Comparison of ENCODE assay signal across 7 mouse cellular contexts in genomic region chr6:11925496-11926041, GRCm38 (mm10). TPM values are rescaled to one million over a fixed set of nuclear protein-coding genes. Genes with fewer than 3 reads are reported as not detected.
DNase-seq lines count a peak whose midpoint lies in the region; ATAC-seq lines count a peak whose summit lies in the region.

No protein-coding gene starts in this region.

- H3K9ac ChIP-seq in intestine, embryonic 14.5 days (ENCODE audit: low read length) = peak overlapping the region; percentile 98

- intact Hi-C loops in gastrocnemius, postnatal 14 days (cut with DNase I; ENCODE audit: low total_unique reads) = no loop called here
- intact Hi-C loops in left cerebral cortex, postnatal 14 days (cut with DNase I) = no loop called here

- H3K4me2 ChIP-seq in intestine, embryonic 14.5 days (ENCODE audit: low read length) = peak overlapping the region; percentile 78

- peak overlapping the region; percentile 98 for H3K27ac ChIP-seq in intestine, embryonic 14.5 days (ENCODE audit: low read depth)

- no peaks in the 10 kb centered on the region for H3K9me3 ChIP-seq in intestine, embryonic 14.5 days (ENCODE audit: control insufficient read depth, low read length)

- peaks cover 12% of the 10 kb centered on the region for H3K4me1 ChIP-seq in intestine, embryonic 14.5 days (replicated peaks; ENCODE audit: control insufficient read depth, insufficient read depth, low read length)

- peaks cover 17% of the 10 kb centered on the region; the same call in 1 of the 2 replicates for H3K36me3 ChIP-seq in intestine, embryonic 14.5 days (ENCODE audit: control insufficient read depth, insufficient read depth, low read length)

- peak; percentile 91 to 96 for DNase-seq in adrenal gland, adult (ENCODE audit: inconsistent age in 2 of 2, low spot score in 1 of 2)
- peak; percentile 90 for DNase-seq in embryo, embryonic 10 days (ENCODE audit: low spot score)
- peak; percentile 90 for DNase-seq in gastrocnemius, postnatal 14 days
- peak; percentile 89 for DNase-seq in intestine, embryonic 14.5 days (ENCODE audit: low spot score)
- peak; percentile 92 for DNase-seq in left cerebral cortex, postnatal 14 days (ENCODE audit: low spot score in 2 of 2)
- peak; percentile 92 for DNase-seq in mesoderm, embryonic 11.5 days (ENCODE audit: low read depth, low spot score)
- DNase-seq in skeletal muscle tissue, adult 2 months (ENCODE audit: low read depth, low spot score) = peak; percentile 86

- peak; percentile 95 for ATAC-seq in intestine, embryonic 14.5 days (replicated peaks; ENCODE audit: low FRiP score, low TSS enrichment, low read depth)

- under 1% methylated on average over 20 of the region's 20 CpGs for WGBS in intestine, embryonic 14.5 days

- H3K4me3 ChIP-seq in intestine, embryonic 14.5 days (ENCODE audit: low read depth, low read length) = peak overlapping the region; percentile 92

- H3K27me3 ChIP-seq in intestine, embryonic 14.5 days (replicated peaks; ENCODE audit: control insufficient read depth, insufficient read depth, low read length) = no peaks in the 10 kb centered on the region

RNA-seq across cellular contexts. Expression of gene Phf14, which starts 18.0 kb away (rescaled TPM):
- 10 to 100 TPM; 24.6 to 25.9 TPM for total RNA-seq in gastrocnemius, postnatal 14 days (2021)
- 71.1 and 73.5 TPM in 2 replicates for polyA plus RNA-seq in intestine, embryonic 14.5 days (2014; fragmentation: Nextera tagmentation; extraction: Ambion mirVana)
- total RNA-seq in left cerebral cortex, postnatal 14 days (2021) = 100 to 1,000 TPM; 113 to 114 TPM

RNA-seq across cellular contexts. Expression of gene Ndufa4, which starts 18.3 kb away (rescaled TPM):
- 1,000 to 10,000 TPM; 1,137 to 1,327 TPM for total RNA-seq in gastrocnemius, postnatal 14 days (2021)
- polyA plus RNA-seq in intestine, embryonic 14.5 days (2014; fragmentation: Nextera tagmentation; extraction: Ambion mirVana) = 1,066 and 1,132 TPM in 2 replicates
- 100 to 1,000 TPM; 873 to 899 TPM for total RNA-seq in left cerebral cortex, postnatal 14 days (2021)

Comparison
In these comparisons a context has a peak if more than half of its experiments do, and no peak if none do; other contexts are left out.
1. Peak in every context shown above with its lines: DNase-seq, ATAC-seq, H3K4me3 ChIP-seq and H3K27ac ChIP-seq.
2. RNA of gene Phf14, which starts 18.0 kb away (total RNA-seq): 113 to 114 TPM in left cerebral cortex, postnatal 14 days; 24.6 to 25.9 TPM in gastrocnemius, postnatal 14 days; every median in the first group is over 4 times any median in the second.